Mouse (Mus musculus) layer of hippocampus, postnatal 14 days (tissue): Measurements from ENCODE around the gene Ccdc173. TPM values are rescaled to one million over a fixed set of nuclear protein-coding genes. Genes with fewer than 3 reads are reported as not detected.
A peak's percentile ranks its signal among the peaks of the same experiment; 100 is the strongest.

Experiments used
- DNase-seq, 2 experiments: peaks; one replicate each; pipeline ENCODE4 v3.0.0; 2021 to 2022; ENCODE audit warnings: low spot score in 2 of 2, mixed read lengths in 1 of 2
- total RNA-seq, 2 experiments: library from RNA; stranded (reverse); gene quantifications; 2 replicates each; pipeline ENCODE4 v1.2.3; 2021

The Ccdc173 gene
- total RNA-seq, 2 experiments from 2014 or later, result 2.7 to 2.8 TPM

DNA sequence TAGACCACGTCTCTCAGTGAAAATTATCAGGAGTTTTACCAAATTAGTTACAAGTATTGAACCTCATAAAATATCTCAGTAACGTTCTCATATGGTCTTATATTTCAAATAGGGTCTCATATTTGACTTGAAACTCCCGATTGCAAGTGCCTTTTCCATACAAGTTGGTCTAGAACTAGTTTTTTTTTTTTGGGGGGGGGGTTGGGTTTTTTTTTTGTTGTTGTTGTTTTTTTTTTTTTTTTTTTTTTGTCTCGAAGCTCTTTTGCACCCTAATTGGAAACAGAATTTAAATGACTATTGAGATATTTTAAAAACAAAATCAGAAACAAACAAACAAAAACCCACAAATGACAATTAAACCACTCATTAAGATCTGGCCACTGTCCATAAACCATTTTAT, 1.3 kb upstream of the Ccdc173 start:
- no peak for DNase-seq

DNA sequence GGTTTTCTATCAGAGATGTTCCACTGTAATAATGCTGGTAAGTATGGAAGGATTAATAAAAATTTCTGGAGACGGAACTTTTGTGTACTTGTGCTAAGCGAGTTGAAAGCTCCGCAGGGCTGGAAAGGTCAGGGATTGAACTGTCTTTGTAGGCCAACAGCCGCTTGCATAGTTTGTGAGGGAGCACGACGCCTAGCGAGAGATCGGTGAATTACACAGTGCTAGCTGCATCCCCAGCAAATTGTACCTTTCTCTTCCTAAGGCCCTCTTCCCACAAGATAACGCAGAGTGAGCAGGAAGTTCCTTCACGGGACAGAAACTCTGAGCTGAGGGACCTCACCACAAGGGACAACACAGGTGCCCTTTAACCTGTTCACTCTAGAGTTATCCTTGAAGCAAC, 910 bp upstream of the Ccdc173 start:
- peak; percentile 79 to 80 for DNase-seq

DNA sequence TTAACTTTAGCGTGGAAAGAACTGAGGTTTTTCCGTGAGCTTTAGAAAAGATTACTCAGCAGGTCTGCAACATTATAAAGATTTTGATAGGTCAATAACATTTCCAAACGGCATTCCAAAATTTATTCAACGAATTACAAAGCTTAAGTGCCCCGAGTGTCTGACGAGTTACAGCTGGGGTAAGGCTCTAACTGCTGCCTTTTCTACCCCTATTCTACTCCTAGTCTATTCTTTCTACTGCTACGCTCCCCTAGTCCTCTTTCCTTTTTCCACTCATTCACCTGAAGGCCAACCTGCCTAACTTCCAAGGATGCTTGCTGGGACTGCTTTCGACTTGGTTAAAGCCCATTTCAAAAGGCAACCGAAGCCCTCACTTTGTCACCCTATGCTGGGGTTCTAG, 401 bp downstream of the Ccdc173 start:
- no peak for DNase-seq

DNA sequence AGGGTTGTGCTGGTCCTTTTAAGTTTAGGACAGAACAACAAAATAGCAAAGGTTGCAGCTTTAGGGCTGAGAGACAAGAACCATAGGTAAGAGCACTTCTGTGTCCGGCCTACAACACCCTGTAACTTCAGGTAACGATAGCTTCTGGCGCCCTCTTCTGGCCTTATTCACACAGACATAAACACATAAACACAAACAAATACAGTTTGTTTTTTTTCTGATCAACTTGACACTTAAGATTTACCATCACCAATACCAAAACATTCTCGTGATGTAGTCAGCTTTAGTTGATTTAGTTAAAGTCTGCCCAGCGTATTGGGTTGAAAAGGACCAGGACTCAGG, 10.6 kb downstream of the Ccdc173 start:
- no peak for DNase-seq

DNA sequence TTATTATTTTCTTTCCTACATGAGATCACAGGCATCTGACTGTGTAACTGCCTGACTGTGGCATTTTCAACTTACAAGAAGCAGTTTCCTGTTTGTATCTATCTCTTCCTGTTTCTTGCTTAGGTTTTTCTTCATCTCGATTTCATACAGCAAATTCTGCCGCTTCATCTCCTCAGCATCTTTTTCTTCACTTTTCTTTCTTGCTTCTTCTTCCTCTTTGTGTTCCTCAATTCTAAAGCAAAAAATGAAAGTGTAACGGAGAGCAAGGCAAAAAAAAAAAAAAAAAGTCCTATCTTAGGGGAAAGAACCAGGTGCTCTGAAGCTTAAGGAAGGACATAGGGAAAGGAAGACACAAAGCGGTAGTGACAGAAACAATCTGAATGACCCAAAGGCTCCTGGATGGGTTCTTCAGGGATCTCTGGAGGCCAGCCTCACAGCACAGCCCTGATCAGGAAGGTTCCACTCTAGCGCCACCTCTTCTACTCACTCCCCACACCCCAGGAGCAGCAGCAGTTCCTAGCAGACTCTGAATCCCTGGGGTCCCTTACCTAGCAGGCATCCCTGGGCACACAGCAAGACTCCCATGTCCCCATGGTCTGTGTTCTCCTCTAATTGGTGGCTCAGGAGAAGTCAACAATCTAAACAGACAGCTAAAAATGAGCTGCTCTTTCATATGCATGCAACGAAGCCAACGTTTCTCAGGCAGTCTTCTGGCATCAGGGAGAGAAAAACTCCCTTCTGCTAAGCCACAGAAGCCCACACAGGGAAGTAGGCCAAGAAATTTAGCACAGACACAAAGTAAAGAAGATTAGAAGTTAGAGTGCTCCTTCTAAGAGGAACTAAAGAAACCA, 11.2 kb downstream of the Ccdc173 start:
- DNase-seq, result peak; percentile 19 to 37

DNA sequence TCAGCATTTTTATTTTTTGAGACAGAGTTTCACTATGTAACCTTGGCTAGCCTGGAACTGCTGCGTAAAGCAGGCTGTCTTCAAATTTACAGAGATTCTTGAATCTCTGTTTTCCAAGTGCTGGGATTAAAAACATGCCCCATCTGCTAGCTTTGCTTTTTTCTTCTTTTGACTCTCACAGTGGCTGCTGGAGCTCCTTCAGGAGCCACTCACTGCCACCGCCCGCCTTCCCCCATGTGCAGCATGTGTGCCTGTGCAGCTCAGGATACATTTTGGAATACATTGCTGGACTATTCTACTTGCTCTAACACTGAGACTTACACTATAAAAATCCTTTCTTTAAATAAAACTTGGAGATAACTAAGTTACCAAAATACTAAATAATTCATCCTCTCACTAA, 16.0 kb downstream of the Ccdc173 start:
- DNase-seq, result peak in 1 of 2 experiments; percentile 35

DNA sequence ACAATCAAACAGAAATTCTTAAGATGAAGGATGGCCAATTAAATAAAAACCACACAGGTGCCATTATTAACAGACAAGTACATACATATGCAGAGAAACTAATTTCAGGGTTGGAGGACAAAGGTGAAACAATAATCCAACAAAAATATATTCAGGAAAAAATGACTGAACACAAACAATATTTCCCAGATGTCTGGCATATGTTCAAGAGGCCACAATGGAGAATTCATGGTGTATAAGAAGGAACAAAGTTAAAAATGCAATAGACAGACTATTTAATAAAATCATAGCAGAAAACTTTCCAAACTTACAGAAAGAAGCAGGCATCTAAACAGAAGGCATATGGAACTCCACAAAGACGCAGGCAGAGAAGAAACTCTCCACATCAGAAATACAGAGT, 24.7 kb downstream of the Ccdc173 start:
- no peak for DNase-seq

DNA sequence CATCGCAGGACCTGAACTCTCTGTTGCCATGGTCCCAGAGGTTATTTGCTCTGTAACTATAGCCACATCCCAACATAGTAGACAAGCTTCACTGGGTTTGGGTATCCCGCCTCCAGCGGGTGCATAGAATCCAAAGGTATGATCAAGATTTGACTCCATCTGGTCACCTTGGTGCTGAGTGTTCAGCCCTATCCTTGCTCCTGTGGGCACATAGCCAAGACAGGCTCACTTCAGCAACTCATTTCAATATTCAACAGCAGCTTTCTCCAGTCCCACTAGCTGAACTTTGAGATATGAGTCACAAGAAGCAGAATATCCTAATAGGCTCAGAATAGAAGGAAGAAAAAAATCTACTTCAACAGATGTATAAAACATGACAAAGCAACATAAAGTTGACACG, 26.0 kb downstream of the Ccdc173 start:
- no peak for DNase-seq

DNA sequence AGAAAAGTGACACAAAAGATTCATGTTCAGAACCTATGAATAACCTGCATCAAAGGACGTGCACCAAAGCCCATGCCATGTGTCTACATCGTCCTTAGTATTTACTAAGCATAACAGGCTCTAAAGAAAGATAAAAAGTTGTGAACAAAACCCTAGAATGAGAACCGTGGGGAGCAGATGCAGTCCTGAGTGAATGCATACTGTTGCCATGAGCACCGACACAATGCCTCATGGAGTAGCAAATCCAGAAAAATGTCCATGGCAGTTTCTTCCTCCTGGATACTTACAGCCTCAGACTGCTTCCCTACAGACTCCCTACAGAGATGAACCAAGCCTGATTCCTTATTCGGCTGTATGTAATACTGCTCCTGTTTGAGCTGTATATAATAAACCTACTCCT, 28.4 kb downstream of the Ccdc173 start:
- DNase-seq, result no peak

DNA sequence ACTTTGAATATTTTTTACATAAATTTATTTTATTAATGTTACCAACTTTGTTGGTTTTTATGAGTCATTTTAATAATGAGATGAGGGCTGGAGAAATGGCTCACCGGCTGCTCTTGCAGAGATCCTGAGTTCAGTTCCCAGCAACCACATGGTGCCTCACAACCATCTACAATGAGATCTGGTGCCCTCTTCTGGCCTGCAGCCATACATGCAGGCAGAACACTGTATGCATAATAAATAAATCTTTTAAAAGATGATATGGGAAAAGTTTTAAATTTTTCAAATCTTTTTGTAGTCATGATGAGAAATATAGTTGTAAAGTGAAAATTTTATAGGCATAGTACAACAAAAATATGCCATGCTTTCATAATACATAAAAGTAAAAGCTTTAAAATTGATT, 44.3 kb downstream of the Ccdc173 start:
- DNase-seq, result no peak

DNA sequence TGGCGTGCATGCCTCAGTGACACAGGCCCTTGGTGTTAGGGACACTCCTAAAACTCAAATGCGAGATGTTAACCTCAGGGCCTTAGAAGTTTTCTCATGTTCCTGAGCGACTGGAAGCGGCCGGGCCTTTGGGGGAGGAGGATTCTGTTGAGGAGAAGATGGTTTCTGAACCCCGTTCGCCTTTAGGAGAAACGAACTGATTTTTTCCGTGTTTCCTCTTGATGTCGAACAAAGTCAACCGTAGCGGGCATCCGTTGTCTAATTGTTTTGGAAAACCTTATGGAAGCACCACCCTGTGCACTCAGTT, 65.9 kb downstream of the Ccdc173 start:
- no peak for DNase-seq

DNA sequence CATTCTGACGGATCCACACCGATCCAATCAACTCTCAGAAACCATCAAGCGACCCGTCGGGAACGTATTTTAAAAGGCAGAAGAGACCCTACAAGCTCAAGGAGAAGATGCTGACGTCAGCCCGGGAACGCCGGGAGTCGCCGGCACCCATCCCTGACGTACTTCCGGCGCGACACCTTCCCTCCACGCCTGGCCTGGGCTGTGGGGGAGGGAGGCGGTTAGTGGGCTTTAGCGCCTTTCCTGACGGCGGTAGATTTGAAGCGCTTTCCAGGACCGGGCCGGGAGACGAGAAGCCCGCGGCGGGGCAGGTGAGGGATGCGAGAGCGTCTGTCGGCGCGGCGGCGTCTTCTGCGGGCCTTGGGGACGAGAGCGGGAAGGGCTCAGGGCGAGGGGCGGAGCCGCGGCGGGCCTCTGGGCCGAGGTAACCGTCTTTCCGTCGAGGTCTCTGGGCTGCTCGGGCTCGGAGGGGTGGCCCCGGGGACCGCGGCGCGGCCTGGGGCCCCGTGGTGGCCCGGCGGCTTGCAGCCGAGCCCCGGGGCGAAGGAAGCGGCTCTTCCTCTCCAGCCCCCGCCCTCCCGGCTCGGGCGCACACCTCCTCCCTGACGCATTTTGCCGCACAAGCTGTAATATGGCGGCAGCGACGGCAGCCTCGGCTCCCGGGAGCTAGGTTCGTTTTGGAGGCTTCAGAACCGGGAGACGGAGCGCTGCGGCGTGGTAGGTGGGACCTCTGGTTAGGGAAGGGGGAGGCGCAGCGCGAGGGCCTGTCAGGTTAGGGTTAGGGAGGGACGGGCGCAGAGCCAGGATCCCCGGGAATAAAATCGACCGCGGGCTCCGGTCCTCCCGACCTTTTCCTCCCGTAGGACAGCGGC, 66.5 kb downstream of the Ccdc173 start:
- DNase-seq, result peak; percentile 94 to 96

DNA sequence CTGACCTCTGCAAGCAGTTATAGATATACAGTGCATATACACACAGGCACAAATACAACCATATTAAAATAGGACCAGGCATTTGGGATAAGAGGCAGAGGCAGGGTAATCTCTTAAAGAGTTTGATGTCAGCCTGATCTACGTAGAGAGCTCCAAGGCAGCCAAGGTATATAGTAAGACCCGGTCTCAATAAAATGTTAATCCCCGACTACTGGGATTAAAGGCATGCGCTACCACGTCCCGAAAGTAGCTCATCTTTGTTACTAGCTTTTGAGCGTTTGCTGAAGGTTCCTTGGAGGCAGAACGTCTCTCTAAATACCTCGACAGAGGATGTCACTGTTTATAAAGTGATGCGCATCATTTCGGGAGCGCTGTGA, 67.1 kb downstream of the Ccdc173 start, which contains the start of gene Ppig:
Ppig (plus strand) TSS at position 273 of the 377 bp plus-strand sequence.
- DNase-seq, result no peak

DNA sequence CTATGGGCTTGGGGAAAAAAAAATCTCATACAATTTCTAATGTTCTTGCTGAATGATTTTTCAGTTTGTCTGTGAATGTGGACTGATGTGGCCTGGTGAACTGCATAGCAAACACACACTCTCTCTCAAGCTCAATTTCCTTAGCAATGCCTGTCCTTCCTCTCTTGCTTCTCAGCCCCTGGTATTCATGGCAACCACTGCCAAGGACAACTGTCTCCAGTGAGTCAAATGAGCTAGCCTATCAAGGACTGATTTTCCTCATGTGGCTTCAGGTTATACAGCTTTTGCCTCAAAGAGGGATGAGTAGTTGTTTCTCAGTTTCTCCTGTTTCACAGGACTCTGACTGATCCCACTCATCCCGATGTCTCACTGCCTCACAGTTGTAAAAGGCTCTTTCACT, 70.3 kb downstream of the Ccdc173 start:
- DNase-seq, result no peak

DNA sequence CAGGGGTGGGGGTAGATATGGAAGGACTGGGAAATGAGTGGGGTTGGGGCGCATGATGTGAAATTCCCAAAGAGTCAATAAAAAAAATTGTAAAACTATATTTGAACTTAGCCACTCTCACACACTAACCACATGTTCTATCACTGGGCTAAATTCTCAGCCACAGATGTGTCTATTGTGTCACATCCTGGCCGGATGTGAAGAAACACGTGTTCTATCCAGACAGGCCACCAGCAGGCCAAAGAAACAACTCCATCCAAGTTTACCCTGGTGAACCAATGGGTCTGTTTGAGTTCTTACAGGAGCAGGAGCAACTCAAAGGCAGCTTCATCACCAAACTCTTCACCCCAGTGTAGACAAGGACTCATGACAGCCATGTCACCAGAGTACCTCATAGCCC, 72.9 kb downstream of the Ccdc173 start:
- no peak for DNase-seq

DNA sequence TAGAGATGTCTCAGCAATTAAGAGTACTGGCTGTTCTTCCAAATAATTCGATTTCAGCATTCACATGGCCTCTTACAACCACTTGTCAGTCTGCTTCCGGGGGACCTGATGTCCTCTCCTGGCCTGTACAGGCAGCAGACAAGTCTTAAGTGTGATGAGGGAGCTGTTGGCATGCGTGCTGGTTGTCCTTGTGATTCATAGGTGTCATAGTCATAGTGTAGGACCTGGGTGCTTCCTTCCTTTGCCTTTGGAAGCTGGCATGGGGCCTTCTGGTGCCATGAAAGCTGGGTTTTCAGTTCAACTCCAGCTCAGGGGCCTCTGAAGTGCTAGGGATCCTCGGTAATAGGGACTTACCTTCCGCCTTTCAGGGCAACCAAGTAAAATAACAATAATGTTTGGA, 75.2 kb downstream of the Ccdc173 start:
- DNase-seq, result no peak

DNA sequence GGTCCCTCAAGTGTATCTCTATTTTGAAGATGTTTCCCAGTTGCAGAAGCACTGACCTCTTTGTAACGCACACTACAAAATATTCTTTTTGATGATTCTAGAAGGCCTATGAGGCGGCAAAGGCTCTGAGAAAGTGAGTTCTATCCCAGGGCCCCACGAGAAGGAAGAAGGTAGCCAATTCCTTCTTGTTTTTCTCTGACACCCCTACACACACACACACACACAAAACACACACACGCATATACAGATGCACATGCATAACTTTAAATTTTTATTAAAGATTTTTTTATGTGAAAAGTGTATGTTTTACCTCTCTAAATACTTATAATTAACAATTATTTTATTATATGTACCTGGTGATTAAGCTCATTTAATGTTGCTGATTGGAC, 75.8 kb downstream of the Ccdc173 start:
- DNase-seq, result no peak

DNA sequence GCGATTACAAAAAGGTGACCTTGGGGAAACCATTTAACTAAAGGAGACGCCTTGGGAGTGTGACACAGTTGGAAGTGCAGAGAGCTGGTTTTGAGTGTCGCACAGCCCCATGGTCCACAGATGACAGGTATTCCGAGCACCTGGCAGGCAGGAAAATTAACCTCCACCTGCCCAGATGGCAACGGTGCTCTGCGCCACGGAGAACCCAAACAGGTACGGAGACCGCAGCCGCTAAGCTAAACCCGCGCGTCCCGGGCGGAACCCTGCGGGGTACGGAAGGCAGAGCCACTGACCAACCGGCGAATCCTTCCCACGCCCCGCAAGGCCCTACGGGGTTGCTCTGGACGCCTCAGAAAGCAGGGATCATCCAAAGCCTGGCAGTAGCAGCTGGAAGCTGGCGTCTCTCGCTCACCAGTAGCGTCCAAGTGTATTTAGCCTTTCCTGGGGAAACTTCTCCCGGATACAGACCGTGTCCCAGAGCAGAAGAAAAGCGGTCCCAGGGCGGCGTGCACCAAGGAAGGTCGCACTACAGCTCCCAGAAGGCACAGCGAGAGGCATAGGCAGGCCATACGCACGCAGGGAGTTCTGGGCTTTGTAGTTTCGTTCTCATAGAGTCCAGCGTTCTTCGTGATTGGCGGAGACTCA, 76.3 kb downstream of the Ccdc173 start, which contains the start of gene Fastkd1:
Fastkd1 (minus strand) TSS at position 536 of the 645 bp plus-strand sequence.
- DNase-seq, result peak; percentile 81 to 93

DNA sequence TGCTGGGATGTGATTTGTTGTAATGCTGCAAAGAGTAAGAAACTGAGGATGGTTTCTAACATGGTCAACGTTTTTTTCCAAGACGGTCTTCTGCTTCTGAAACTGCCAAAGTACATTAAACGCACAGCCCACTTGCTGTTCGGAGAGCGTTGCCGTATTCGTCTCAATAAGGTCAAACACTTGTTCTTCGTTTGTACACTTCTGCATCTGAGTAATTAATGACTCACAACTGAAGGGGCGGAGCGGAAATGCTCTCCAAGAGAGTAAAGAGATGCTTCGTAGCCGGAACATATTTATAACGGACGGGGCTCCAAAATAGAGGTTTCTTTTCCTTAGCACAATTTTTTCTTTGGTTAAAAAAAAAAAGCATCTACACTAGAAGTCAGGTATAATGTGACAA, 77.2 kb downstream of the Ccdc173 start:
- DNase-seq, result no peak
